Mouse (Mus musculus): ENCODE measurements around the gene Krt71.

Gene Krt71

GRCm38 (mm10) chr15:101742711-101743110 lies at the start of gene Krt71:
Gene Krt71, minus strand, starts transcription at chr15:101743109.
- in situ Hi-C loops (cut with MboI; ENCODE audit: unreplicated experiment in 2 of 2): no loop called here

- in situ Hi-C loops (cut with MboI; ENCODE audit: unreplicated experiment in 2 of 2): no loop called here
Measured at GRCm38 (mm10) chr15:101790867-101791266, 48.0 kb upstream of the Krt71 start.

GRCm38 (mm10) chr15:101786360-101786759 lies 43.5 kb upstream of the Krt71 start, which contains the start of gene Krt72:
Gene Krt72, minus strand, starts transcription at chr15:101786460.
- in situ Hi-C loops (cut with MboI; ENCODE audit: unreplicated experiment in 2 of 2): no loop called here

- in situ Hi-C loops (cut with MboI; ENCODE audit: unreplicated experiment in 2 of 2): loop anchor here (5.0 to 25.0 kb wide), 3 partner anchors 294 to 561 kb away; partner anchors contain the start of gene Grasp (in 1 of the 2)
Measured at GRCm38 (mm10) chr15:101773420-101773819, 30.5 kb upstream of the Krt71 start.

GRCm38 (mm10) chr15:101772711-101773081 lies 29.8 kb upstream of the Krt71 start:
- in situ Hi-C loops (cut with MboI; ENCODE audit: unreplicated experiment in 2 of 2): loop anchor here (5.0 to 25.0 kb wide), 3 partner anchors 295 to 560 kb away; partner anchors contain the start of gene Grasp (in 1 of the 2)

- in situ Hi-C loops (cut with MboI; ENCODE audit: unreplicated experiment in 2 of 2): loop anchor here (5.0 to 25.0 kb wide), 3 partner anchors 295 to 560 kb away; partner anchors contain the start of gene Grasp (in 1 of the 2)
Measured at GRCm38 (mm10) chr15:101772080-101772710, 29.3 kb upstream of the Krt71 start.

- in situ Hi-C loops (cut with MboI; ENCODE audit: unreplicated experiment in 2 of 2): loop anchor here (5.0 to 25.0 kb wide), 3 partner anchors 297 to 558 kb away; partner anchors contain the start of gene Grasp (in 1 of the 2)
Measured at GRCm38 (mm10) chr15:101770226-101770625, 27.3 kb upstream of the Krt71 start.

- in situ Hi-C loops (cut with MboI; ENCODE audit: unreplicated experiment in 2 of 2): no loop called here
Measured at GRCm38 (mm10) chr15:101737786-101738185, 5.1 kb downstream of the Krt71 start.

- in situ Hi-C loops (cut with MboI; ENCODE audit: unreplicated experiment in 2 of 2): no loop called here
Measured at GRCm38 (mm10) chr15:101730653-101731052, 12.3 kb downstream of the Krt71 start.

GRCm38 (mm10) chr15:101724686-101725085 lies 18.2 kb downstream of the Krt71 start:
- in situ Hi-C loops (cut with MboI; ENCODE audit: unreplicated experiment in 2 of 2): no loop called here

GRCm38 (mm10) chr15:101715831-101716230 lies 27.1 kb downstream of the Krt71 start:
- in situ Hi-C loops (cut with MboI; ENCODE audit: unreplicated experiment in 2 of 2): no loop called here

GRCm38 (mm10) chr15:101714356-101714755 lies 28.6 kb downstream of the Krt71 start:
- in situ Hi-C loops (cut with MboI; ENCODE audit: unreplicated experiment in 2 of 2): no loop called here

GRCm38 (mm10) chr15:101713731-101714130 lies 29.2 kb downstream of the Krt71 start:
- in situ Hi-C loops (cut with MboI; ENCODE audit: unreplicated experiment in 2 of 2): no loop called here

GRCm38 (mm10) chr15:101712720-101713119 lies 30.2 kb downstream of the Krt71 start, which contains the start of gene Krt5:
Gene Krt5, minus strand, starts transcription at chr15:101712898.
- in situ Hi-C loops (cut with MboI; ENCODE audit: unreplicated experiment in 2 of 2): no loop called here

GRCm38 (mm10) chr15:101708683-101709082 lies 34.2 kb downstream of the Krt71 start:
- in situ Hi-C loops (cut with MboI; ENCODE audit: unreplicated experiment in 2 of 2): no loop called here

- in situ Hi-C loops (cut with MboI; ENCODE audit: unreplicated experiment in 2 of 2): no loop called here
Measured at GRCm38 (mm10) chr15:101707454-101707853, 35.5 kb downstream of the Krt71 start.

- in situ Hi-C loops (cut with MboI; ENCODE audit: unreplicated experiment in 2 of 2): no loop called here
Measured at GRCm38 (mm10) chr15:101704066-101704465, 38.8 kb downstream of the Krt71 start.

- in situ Hi-C loops (cut with MboI; ENCODE audit: unreplicated experiment in 2 of 2): no loop called here
Measured at GRCm38 (mm10) chr15:101702380-101702779, 40.5 kb downstream of the Krt71 start.

- in situ Hi-C loops (cut with MboI; ENCODE audit: unreplicated experiment in 2 of 2): no loop called here
Measured at GRCm38 (mm10) chr15:101699866-101700265, 43.0 kb downstream of the Krt71 start.

- in situ Hi-C loops (cut with MboI; ENCODE audit: unreplicated experiment in 2 of 2): no loop called here
Measured at GRCm38 (mm10) chr15:101699192-101699591, 43.7 kb downstream of the Krt71 start.

- in situ Hi-C loops (cut with MboI; ENCODE audit: unreplicated experiment in 2 of 2): no loop called here
Measured at GRCm38 (mm10) chr15:101697326-101698188, 45.4 kb downstream of the Krt71 start.
